Mouse (Mus musculus): ENCODE measurements around the gene Klf15. TPM values are rescaled to one million over a fixed set of nuclear protein-coding genes. Genes with fewer than 3 reads are reported as not detected.
A peak's percentile ranks its signal among the peaks of the same experiment; 100 is the strongest.

The Klf15 gene
- polyA plus RNA-seq, 1 experiment from 2014 or later: 18.5 TPM

GRCm38 (mm10) chr6:90494566-90494965, 32.2 kb downstream of the Klf15 start:
- Histone ChIP-seq H3K36me3 (no peaks in the 10 kb centered on the region), H3K9me3 (replicated peaks) (no peaks in the 10 kb centered on the region), H3K27ac (replicated peaks) (peak overlapping the region; percentile 60), H3K27me3 (replicated peaks) (no peaks in the 10 kb centered on the region), H3K4me2 (no peak overlapping the region), H3K4me3 (replicated peaks) (no peak overlapping the region), H3K4me1 (peaks cover 4% of the 10 kb centered on the region; the same call in 1 of the 2 replicates), H3K9ac (replicated peaks) (no peak overlapping the region)
- WGBS: 87% methylated on average over 3 of the region's 3 CpGs
- no peak for ATAC-seq (ENCODE audit: low FRiP score)

- H3K4me2 ChIP-seq: no peak overlapping the region
- H3K27ac ChIP-seq (replicated peaks): peak overlapping the region; percentile 60; the same call in 1 of the 2 replicates
- H3K27me3 ChIP-seq (replicated peaks): no peaks in the 10 kb centered on the region
- no peaks in the 10 kb centered on the region for H3K9me3 ChIP-seq (replicated peaks)
- no peaks in the 10 kb centered on the region for H3K36me3 ChIP-seq
- H3K4me3 ChIP-seq (replicated peaks): no peak overlapping the region
- ATAC-seq (ENCODE audit: low FRiP score): peak; percentile 85
- H3K4me1 ChIP-seq: peaks cover 4% of the 10 kb centered on the region; the same call in 1 of the 2 replicates
- no peak overlapping the region for H3K9ac ChIP-seq (replicated peaks)
- WGBS: 66% methylated on average over 6 of the region's 7 CpGs
These were observed 33.0 kb downstream of the Klf15 start for GRCm38 (mm10) chr6:90495282-90495912.

- Histone ChIP-seq H3K9me3 (replicated peaks) (no peaks in the 10 kb centered on the region), H3K36me3 (no peaks in the 10 kb centered on the region), H3K27me3 (replicated peaks) (no peaks in the 10 kb centered on the region), H3K4me1 (peaks cover under 1% of the 10 kb centered on the region; the same call in 1 of the 2 replicates), H3K4me3 (replicated peaks) (no peak overlapping the region), H3K4me2 (no peak overlapping the region), H3K9ac (replicated peaks) (no peak overlapping the region), H3K27ac (replicated peaks) (peak overlapping the region; percentile 54)
- no peak for ATAC-seq (ENCODE audit: low FRiP score)
- WGBS: 71% methylated on average over 3 of the region's 3 CpGs
These were observed 33.8 kb downstream of the Klf15 start for GRCm38 (mm10) chr6:90496217-90496616.

- H3K36me3 ChIP-seq: no peaks in the 10 kb centered on the region
- no peaks in the 10 kb centered on the region for H3K27me3 ChIP-seq (replicated peaks)
- ATAC-seq (ENCODE audit: low FRiP score): no peak
- no peaks in the 10 kb centered on the region for H3K4me1 ChIP-seq
- H3K4me3 ChIP-seq (replicated peaks): no peak overlapping the region
- no peaks in the 10 kb centered on the region for H3K9me3 ChIP-seq (replicated peaks)
- 72% methylated on average over 4 of the region's 4 CpGs for WGBS
- no peak overlapping the region for H3K27ac ChIP-seq (replicated peaks)
- no peak overlapping the region for H3K9ac ChIP-seq (replicated peaks)
- H3K4me2 ChIP-seq: no peak overlapping the region
These were observed 37.1 kb downstream of the Klf15 start for GRCm38 (mm10) chr6:90499509-90499908.

GRCm38 (mm10) chr6:90501222-90501940, 39.0 kb downstream of the Klf15 start:
- no peak overlapping the region for H3K9ac ChIP-seq (replicated peaks)
- H3K4me1 ChIP-seq: peaks cover 6% of the 10 kb centered on the region; the same call in 1 of the 2 replicates
- H3K4me3 ChIP-seq (replicated peaks): no peak overlapping the region
- no peaks in the 10 kb centered on the region for H3K27me3 ChIP-seq (replicated peaks)
- 82% methylated on average over 8 of the region's 8 CpGs for WGBS
- H3K9me3 ChIP-seq (replicated peaks): no peaks in the 10 kb centered on the region
- no peak overlapping the region for H3K27ac ChIP-seq (replicated peaks)
- no peaks in the 10 kb centered on the region for H3K36me3 ChIP-seq
- H3K4me2 ChIP-seq: no peak overlapping the region
- no peak for ATAC-seq (ENCODE audit: low FRiP score)

GRCm38 (mm10) chr6:90505906-90506305, 43.5 kb downstream of the Klf15 start:
- H3K9me3 ChIP-seq (replicated peaks): no peaks in the 10 kb centered on the region
- no peak overlapping the region for H3K9ac ChIP-seq (replicated peaks)
- H3K27ac ChIP-seq (replicated peaks): peak overlapping the region; percentile 81
- H3K27me3 ChIP-seq (replicated peaks): no peaks in the 10 kb centered on the region
- no peaks in the 10 kb centered on the region for H3K36me3 ChIP-seq
- peaks cover 32% of the 10 kb centered on the region for H3K4me1 ChIP-seq
- no peak for ATAC-seq (ENCODE audit: low FRiP score)
- H3K4me2 ChIP-seq: no peak overlapping the region
- WGBS: 69% methylated on average over 6 of the region's 6 CpGs
- H3K4me3 ChIP-seq (replicated peaks): no peak overlapping the region

GRCm38 (mm10) chr6:90506673-90507311, 44.4 kb downstream of the Klf15 start:
- Histone ChIP-seq H3K27ac (replicated peaks) (peak overlapping the region; percentile 81), H3K9ac (replicated peaks) (no peak overlapping the region), H3K9me3 (replicated peaks) (no peaks in the 10 kb centered on the region), H3K4me2 (no peak overlapping the region), H3K4me1 (peaks cover 32% of the 10 kb centered on the region), H3K4me3 (replicated peaks) (no peak overlapping the region), H3K36me3 (no peaks in the 10 kb centered on the region), H3K27me3 (replicated peaks) (no peaks in the 10 kb centered on the region)
- ATAC-seq (ENCODE audit: low FRiP score): peak; percentile 83
- WGBS: 50% methylated on average over 16 of the region's 16 CpGs

GRCm38 (mm10) chr6:90507443-90507842, 45.1 kb downstream of the Klf15 start:
- ATAC-seq (ENCODE audit: low FRiP score): no peak
- H3K9ac ChIP-seq (replicated peaks): no peak overlapping the region

GRCm38 (mm10) chr6:90508197-90508624, 45.8 kb downstream of the Klf15 start:
- Histone ChIP-seq H3K36me3 (no peaks in the 10 kb centered on the region), H3K4me3 (replicated peaks) (no peak overlapping the region), H3K9ac (replicated peaks) (no peak overlapping the region), H3K27me3 (replicated peaks) (no peaks in the 10 kb centered on the region), H3K9me3 (replicated peaks) (no peaks in the 10 kb centered on the region), H3K4me2 (no peak overlapping the region), H3K4me1 (peaks cover 32% of the 10 kb centered on the region), H3K27ac (replicated peaks) (peak overlapping the region; percentile 81; the same call in 1 of the 2 replicates)
- 63% methylated on average over 4 of the region's 4 CpGs for WGBS
- peak; percentile 70; the same call in 1 of the 2 replicates for ATAC-seq (ENCODE audit: low FRiP score)

More at GRCm38 (mm10) chr6:90507443-90507842, 45.1 kb downstream of the Klf15 start:
- peaks cover 32% of the 10 kb centered on the region for H3K4me1 ChIP-seq
- no peaks in the 10 kb centered on the region for H3K27me3 ChIP-seq (replicated peaks)
- no peaks in the 10 kb centered on the region for H3K36me3 ChIP-seq
- peak overlapping the region; percentile 81 for H3K27ac ChIP-seq (replicated peaks)
- no peak overlapping the region for H3K4me2 ChIP-seq
- no peaks in the 10 kb centered on the region for H3K9me3 ChIP-seq (replicated peaks)
- no peak overlapping the region for H3K4me3 ChIP-seq (replicated peaks)

- Histone ChIP-seq H3K4me1 (peaks cover 32% of the 10 kb centered on the region), H3K27ac (replicated peaks) (peak overlapping the region; percentile 81; the same call in 1 of the 2 replicates), H3K27me3 (replicated peaks) (no peaks in the 10 kb centered on the region), H3K9ac (replicated peaks) (no peak overlapping the region), H3K9me3 (replicated peaks) (no peaks in the 10 kb centered on the region), H3K36me3 (no peaks in the 10 kb centered on the region), H3K4me2 (no peak overlapping the region), H3K4me3 (replicated peaks) (no peak overlapping the region)
- ATAC-seq (ENCODE audit: low FRiP score): no peak; the same call in 1 of the 2 replicates
- WGBS: 59% methylated on average over 6 of the region's 6 CpGs
These were observed 46.7 kb downstream of the Klf15 start for GRCm38 (mm10) chr6:90509085-90509484.

- Histone ChIP-seq H3K36me3 (no peaks in the 10 kb centered on the region), H3K27ac (replicated peaks) (no peak overlapping the region), H3K4me1 (peaks cover 16% of the 10 kb centered on the region), H3K9me3 (replicated peaks) (no peaks in the 10 kb centered on the region), H3K27me3 (replicated peaks) (no peaks in the 10 kb centered on the region), H3K9ac (replicated peaks) (no peak overlapping the region), H3K4me3 (replicated peaks) (no peak overlapping the region), H3K4me2 (no peak overlapping the region)
- WGBS: 87% methylated on average over 5 of the region's 5 CpGs
- no peak for ATAC-seq (ENCODE audit: low FRiP score)
These were observed 50.0 kb downstream of the Klf15 start for GRCm38 (mm10) chr6:90512416-90512815.
